Mouse (Mus musculus) stomach, embryonic 15.5 days (tissue): ENCODE results near the gene Efna4. TPM values are rescaled to one million over a fixed set of nuclear protein-coding genes. Genes with fewer than 3 reads are reported as not detected.

Experiments used
- ATAC-seq: fragments of 200-750 bp; cut with Nextera tagmentation; 2 replicates; pipeline ENCODE4 v1.8.0; 2017; ENCODE audit warnings: low read depth, moderate number of reproducible peaks, moderate TSS enrichment; ENCODE audit not compliant: insufficient read depth, low FRiP score
- H3K27ac ChIP-seq: fragments of 300-500 bp; sonication (generic); 2 replicates; pipeline ENCODE4 v1.5.1; 2015; ENCODE audit warnings: mild to moderate bottlenecking, inconsistent platforms
- H3K27me3 ChIP-seq: fragments of 300-500 bp; sonication (generic); replicated peaks from 2 replicates; pipeline ENCODE4 v1.6.1; 2015; ENCODE audit warnings: inconsistent platforms
- H3K36me3 ChIP-seq: fragments of 300-500 bp; sonication (generic); 2 replicates; pipeline ENCODE4 v1.6.1; 2015; ENCODE audit warnings: inconsistent platforms
- H3K4me1 ChIP-seq: fragments of 300-500 bp; sonication (generic); 2 replicates; pipeline ENCODE4 v1.6.1; 2015; ENCODE audit warnings: inconsistent platforms
- H3K4me2 ChIP-seq: fragments of 300-500 bp; sonication (generic); 2 replicates; pipeline ENCODE4 v1.6.1; 2015; ENCODE audit warnings: mild to moderate bottlenecking, inconsistent platforms
- H3K4me3 ChIP-seq: fragments of 300-500 bp; sonication (generic); replicated peaks from 2 replicates; pipeline ENCODE4 v1.5.1; 2015; ENCODE audit warnings: inconsistent platforms
- H3K9ac ChIP-seq: fragments of 300-500 bp; sonication (generic); 2 replicates; pipeline ENCODE4 v1.6.1; 2015; ENCODE audit warnings: inconsistent platforms
- H3K9me3 ChIP-seq: fragments of 300-500 bp; sonication (generic); 2 replicates; pipeline ENCODE4 v1.6.1; 2016; ENCODE audit warnings: inconsistent platforms
- WGBS: fragments of 180-500 bp; shearing (Covaris S2); methylation state at CpG from one replicate; pipeline ENCODE4 v1.1.7; 2015; 5-methylcytosine and 5-hydroxymethylcytosine counted together
- polyA plus RNA-seq: library from polyadenylated mRNA; unstranded; fragments of >200 nt; fragmentation: Nextera tagmentation; extraction: Ambion mirVana; gene quantifications from 2 replicates; pipeline ENCODE4 v1.2.1, GENCODE M21; 2015

Gene Efna4
- 17.9 and 19.4 TPM in 2 replicates for polyA plus RNA-seq

- peak; percentile 78 for ATAC-seq
- Histone ChIP-seq H3K9me3 (no peaks in the 10 kb centered on the region), H3K4me2 (peak within 1 kb of the TSS; percentile 82), H3K27me3 (no peaks in the 10 kb centered on the region), H3K4me1 (peaks cover 43% of the 10 kb centered on the region), H3K4me3 (peak within 1 kb of the TSS; percentile 79), H3K27ac (peak within 1 kb of the TSS; percentile 86), H3K9ac (peak within 1 kb of the TSS; percentile 65), H3K36me3 (peaks cover 19% of the 10 kb centered on the region; the same call in 1 of the 2 replicates)
- under 1% methylated on average over 42 of the region's 44 CpGs for WGBS
Observed at GRCm38 (mm10) chr3:89337721-89338578, at the start of gene Efna4. Gene Efna4 (minus strand): TSS chr3:89338028.

GRCm38 (mm10) chr3:89386438-89387420 lies 48.9 kb upstream of the Efna4 start:
- 60% methylated on average over 17 of the region's 17 CpGs for WGBS
- no peaks in the 10 kb centered on the region for H3K27me3 ChIP-seq
- no peaks in the 10 kb centered on the region for H3K9me3 ChIP-seq
- H3K36me3 ChIP-seq, result no peaks in the 10 kb centered on the region
- H3K4me1 ChIP-seq, result peaks cover 65% of the 10 kb centered on the region
- no peak overlapping the region for H3K9ac ChIP-seq
- peak overlapping the region; percentile 16 for H3K4me3 ChIP-seq
- ATAC-seq, result no peak
- H3K27ac ChIP-seq, result peak overlapping the region; percentile 74; the same call in 1 of the 2 replicates
- H3K4me2 ChIP-seq, result peak overlapping the region; percentile 40

GRCm38 (mm10) chr3:89385451-89385850 lies 47.6 kb upstream of the Efna4 start:
- H3K4me3 ChIP-seq, result no peak overlapping the region; the same call in 1 of the 2 replicates
- no peaks in the 10 kb centered on the region for H3K36me3 ChIP-seq
- peak overlapping the region; percentile 75 for H3K27ac ChIP-seq
- no peaks in the 10 kb centered on the region for H3K27me3 ChIP-seq
- no peak for ATAC-seq
- WGBS, result 49% methylated on average over 11 of the region's 11 CpGs
- H3K4me1 ChIP-seq, result peaks cover 58% of the 10 kb centered on the region
- H3K9ac ChIP-seq, result no peak overlapping the region
- peak overlapping the region; percentile 19; the same call in 1 of the 2 replicates for H3K4me2 ChIP-seq
- no peaks in the 10 kb centered on the region for H3K9me3 ChIP-seq

GRCm38 (mm10) chr3:89384331-89385076 lies 46.7 kb upstream of the Efna4 start:
- Histone ChIP-seq H3K9ac (no peak overlapping the region), H3K4me1 (peaks cover 48% of the 10 kb centered on the region), H3K36me3 (no peaks in the 10 kb centered on the region), H3K4me3 (no peak overlapping the region), H3K9me3 (no peaks in the 10 kb centered on the region), H3K27me3 (no peaks in the 10 kb centered on the region), H3K27ac (peak overlapping the region; percentile 75), H3K4me2 (peak overlapping the region; percentile 19; the same call in 1 of the 2 replicates)
- WGBS, result 51% methylated on average over 10 of the region's 12 CpGs
- no peak for ATAC-seq

GRCm38 (mm10) chr3:89383651-89384255 lies 45.9 kb upstream of the Efna4 start:
- peaks cover 48% of the 10 kb centered on the region for H3K4me1 ChIP-seq
- H3K9ac ChIP-seq, result no peak overlapping the region

GRCm38 (mm10) chr3:89382950-89383349 lies 45.1 kb upstream of the Efna4 start:
- Histone ChIP-seq H3K4me2 (no peak overlapping the region), H3K4me1 (peaks cover 48% of the 10 kb centered on the region), H3K9me3 (no peaks in the 10 kb centered on the region), H3K9ac (no peak overlapping the region), H3K27ac (no peak overlapping the region), H3K4me3 (no peak overlapping the region), H3K36me3 (no peaks in the 10 kb centered on the region), H3K27me3 (no peaks in the 10 kb centered on the region)
- no peak for ATAC-seq
- WGBS, result 79% methylated on average over 5 of the region's 5 CpGs

More at GRCm38 (mm10) chr3:89383651-89384255, 45.9 kb upstream of the Efna4 start:
- Histone ChIP-seq H3K4me2 (0 out of 2 replicates have a peak overlapping the region, but pooled peaks have one; percentile 19), H3K36me3 (no peaks in the 10 kb centered on the region), H3K9me3 (no peaks in the 10 kb centered on the region), H3K27me3 (no peaks in the 10 kb centered on the region), H3K27ac (peak overlapping the region; percentile 48; the same call in 1 of the 2 replicates), H3K4me3 (no peak overlapping the region)
- WGBS, result 82% methylated on average over 5 of the region's 5 CpGs
- ATAC-seq, result no peak

- H3K9ac ChIP-seq, result no peak overlapping the region
- H3K4me1 ChIP-seq, result peaks cover 45% of the 10 kb centered on the region
- H3K27me3 ChIP-seq, result no peaks in the 10 kb centered on the region
- no peak overlapping the region for H3K4me2 ChIP-seq
- H3K9me3 ChIP-seq, result no peaks in the 10 kb centered on the region
- H3K27ac ChIP-seq, result no peak overlapping the region
- 87% methylated on average over 9 of the region's 9 CpGs for WGBS
- H3K36me3 ChIP-seq, result no peaks in the 10 kb centered on the region
- no peak for ATAC-seq
- H3K4me3 ChIP-seq, result no peak overlapping the region
Observed at GRCm38 (mm10) chr3:89382033-89382882, 44.4 kb upstream of the Efna4 start.

- Histone ChIP-seq H3K27ac (no peak overlapping the region), H3K4me1 (peaks cover 37% of the 10 kb centered on the region), H3K4me2 (no peak overlapping the region), H3K36me3 (no peaks in the 10 kb centered on the region), H3K27me3 (no peaks in the 10 kb centered on the region), H3K4me3 (no peak overlapping the region), H3K9ac (no peak overlapping the region), H3K9me3 (no peaks in the 10 kb centered on the region)
- no peak for ATAC-seq
- WGBS, result 81% methylated on average over 11 of the region's 11 CpGs
Observed at GRCm38 (mm10) chr3:89381233-89381632, 43.4 kb upstream of the Efna4 start.

- WGBS, result 91% methylated on average over 18 of the region's 18 CpGs
- no peaks in the 10 kb centered on the region for H3K27me3 ChIP-seq
- H3K36me3 ChIP-seq, result no peaks in the 10 kb centered on the region
- H3K9me3 ChIP-seq, result no peaks in the 10 kb centered on the region
- no peak for ATAC-seq
- no peak overlapping the region for H3K4me2 ChIP-seq
- H3K4me3 ChIP-seq, result no peak overlapping the region
- no peak overlapping the region for H3K9ac ChIP-seq
- H3K27ac ChIP-seq, result no peak overlapping the region
- peaks cover 35% of the 10 kb centered on the region for H3K4me1 ChIP-seq
Observed at GRCm38 (mm10) chr3:89380711-89381110, 42.9 kb upstream of the Efna4 start.

- no peak for ATAC-seq
- 89% methylated on average over 14 of the region's 14 CpGs for WGBS
- no peak overlapping the region for H3K4me3 ChIP-seq
Observed at GRCm38 (mm10) chr3:89380291-89380690, 42.5 kb upstream of the Efna4 start.

More at GRCm38 (mm10) chr3:89380291-89380690, 42.5 kb upstream of the Efna4 start:
- Histone ChIP-seq H3K27ac (no peak overlapping the region), H3K9me3 (no peaks in the 10 kb centered on the region), H3K9ac (no peak overlapping the region), H3K4me1 (peaks cover 31% of the 10 kb centered on the region), H3K36me3 (no peaks in the 10 kb centered on the region), H3K4me2 (no peak overlapping the region), H3K27me3 (no peaks in the 10 kb centered on the region)
